ENCODE assay signal across 14 mouse cellular contexts in the genomic region with DNA sequence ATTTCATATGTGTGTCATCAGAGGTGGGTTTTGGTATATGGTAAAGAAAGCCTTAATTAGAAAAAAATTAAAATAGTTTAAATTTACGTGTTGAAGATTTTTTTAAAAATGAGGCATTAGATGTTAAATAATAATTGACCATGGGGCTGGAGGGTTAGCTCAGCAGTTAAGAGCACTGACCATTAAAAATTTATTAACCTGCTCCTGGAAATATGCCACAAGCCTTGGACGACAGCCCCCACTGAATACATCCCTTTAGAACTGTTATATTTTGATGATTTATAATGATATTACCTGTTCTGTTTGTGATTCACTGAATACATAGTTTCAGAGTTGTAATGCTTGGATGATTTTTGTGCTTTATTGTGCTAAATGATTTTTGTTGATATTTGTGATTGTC. TPM values are rescaled to one million over a fixed set of nuclear protein-coding genes. Genes with fewer than 3 reads are reported as not detected.
"Had no signal": no experiment of that assay in that cellular context is flagged by ENCODE, and none has a peak within 500 bp of the region (broad histone marks: within the 10 kb centered on the region; RNA-seq: fewer than 3 reads in every experiment).

No protein-coding gene starts in this region.

RNA-seq across cellular contexts. Expression of a gene that starts 30.7 kb away (rescaled TPM):
- polyA plus RNA-seq: liver, adult 2 months; liver, embryonic 12.5 days; liver, embryonic 13.5 days; liver, embryonic 15.5 days; liver, embryonic 16.5 days; liver, postnatal 0 days; lung, adult 2 months; lung, embryonic 14.5 days; lung, embryonic 15.5 days; lung, embryonic 16.5 days; lung, postnatal 0 days; macrophage; myocyte; neural tube, embryonic 11.5 days had no signal
